Mouse (Mus musculus) lung, postnatal 0 days (tissue): ENCODE results near the gene Ntn5.

Experiments used
- CTCF ChIP-seq: IDR thresholded peaks from 2 replicates; pipeline ENCODE4 v1.5.1; 2016; ENCODE audit warnings: antibody characterized with exemption, mild to moderate bottlenecking
- EP300 ChIP-seq: IDR thresholded peaks from 2 replicates; pipeline ENCODE4 v1.6.1; 2016; ENCODE audit warnings: antibody characterized with exemption, mild to moderate bottlenecking, control low read depth

GRCm38 (mm10) chr7:45705873-45706281, 22.1 kb downstream of the Ntn5 start:
- TF ChIP-seq EP300 (no peak), CTCF (no peak)
